Mouse (Mus musculus): ENCODE data around the gene 2310022B05Rik.

2310022B05Rik gene

DNA sequence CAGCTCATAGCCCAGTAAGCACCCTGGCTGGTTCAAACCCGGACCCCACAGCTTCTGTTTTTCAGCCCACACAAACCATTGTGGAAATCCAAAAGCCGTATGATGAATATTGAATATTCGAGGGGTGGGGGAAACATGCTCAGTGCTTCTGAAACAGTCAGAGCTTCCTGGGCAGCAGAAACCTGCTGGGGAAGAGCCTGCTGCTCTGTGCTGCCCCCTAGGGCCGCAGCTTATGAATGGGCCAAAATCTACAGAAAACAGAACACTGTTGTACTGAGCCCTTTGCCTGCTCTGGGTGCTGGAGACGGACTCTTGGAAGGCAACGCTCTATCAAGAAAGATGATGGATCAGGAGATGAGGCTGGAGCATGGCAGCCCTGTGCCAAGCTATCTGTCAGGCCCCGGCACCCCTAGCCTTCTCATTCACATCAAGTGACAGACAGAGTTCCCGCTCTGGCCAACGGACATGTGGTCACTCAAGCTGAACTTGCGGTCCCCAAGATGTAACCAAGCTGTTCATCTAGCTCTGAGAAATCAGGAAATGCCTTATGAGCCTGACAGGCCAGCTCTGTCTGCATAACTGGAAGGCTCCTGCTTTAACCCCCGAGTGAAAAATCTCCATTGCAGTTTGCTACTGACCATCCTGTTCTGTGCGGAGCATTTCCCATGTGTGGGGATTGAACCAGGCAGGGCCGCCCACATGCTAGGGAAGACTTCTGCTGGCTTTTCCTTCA lies 54.8 kb downstream of the 2310022B05Rik start:
- DNase-seq (ENCODE audit: low spot score in 2 of 2) = no peak

DNA sequence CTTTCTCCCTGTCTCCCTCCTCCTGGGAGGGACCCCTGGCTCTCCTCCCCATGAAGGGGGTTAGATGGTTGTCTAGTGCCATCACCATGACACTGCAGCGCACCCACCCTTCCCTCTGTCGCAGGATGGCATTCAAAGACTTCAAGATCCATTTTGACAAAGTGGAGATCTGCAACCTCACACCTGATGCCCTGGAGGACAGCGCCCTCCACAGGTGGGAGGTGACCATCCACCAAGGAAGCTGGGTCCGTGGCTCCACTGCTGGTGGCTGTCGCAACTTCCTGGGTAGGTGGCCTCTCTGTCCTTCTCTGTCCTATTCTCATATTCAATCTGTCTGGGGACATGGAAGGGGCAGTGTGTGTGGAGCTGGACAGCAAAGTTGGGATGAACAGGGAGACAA lies 59.1 kb downstream of the 2310022B05Rik start:
- DNase-seq (ENCODE audit: low spot score in 2 of 2) = no peak

DNA sequence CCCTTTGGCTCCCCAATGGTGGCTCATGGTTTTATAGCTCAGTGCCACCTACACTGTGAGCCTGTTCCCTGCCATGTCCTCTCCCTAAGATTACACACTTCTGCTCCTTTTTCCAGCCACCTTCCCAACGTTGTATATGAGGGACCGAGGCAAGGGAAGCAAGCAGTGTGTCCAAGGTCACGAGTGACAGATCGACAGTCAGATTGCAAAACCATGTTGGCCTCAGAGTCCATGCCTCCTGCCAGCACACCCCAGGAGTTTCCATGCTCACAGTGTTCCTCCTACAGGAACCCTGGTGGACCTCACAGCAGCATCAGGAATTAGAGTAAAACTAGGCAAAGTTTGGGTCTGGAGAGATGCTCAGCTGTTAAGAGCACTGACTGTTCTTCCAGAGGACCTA lies 73.8 kb downstream of the 2310022B05Rik start:
- DNase-seq (ENCODE audit: low spot score in 2 of 2) = no peak

DNA sequence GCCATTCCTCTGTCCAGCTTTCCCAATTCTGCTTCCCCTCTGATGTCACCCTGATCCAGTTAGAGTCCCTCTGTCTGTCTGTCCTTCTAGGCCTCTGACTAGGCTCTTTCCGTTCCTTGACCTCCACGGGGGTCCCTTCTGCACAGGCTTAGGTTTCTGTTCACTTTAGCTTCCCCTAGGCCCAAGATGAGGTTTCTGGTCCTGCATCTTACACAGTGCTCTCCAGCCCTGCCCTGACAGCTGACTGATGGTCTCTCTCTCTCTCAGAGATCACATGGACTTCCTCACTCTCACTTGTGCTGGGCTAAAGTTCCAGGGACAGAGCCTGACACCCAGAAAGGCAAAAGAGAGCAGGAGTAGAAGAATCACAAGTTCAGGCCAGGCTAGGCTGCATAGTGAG lies 76.6 kb downstream of the 2310022B05Rik start:
- DNase-seq (ENCODE audit: low spot score in 2 of 2) = no peak

Measured in frontal cortex, postnatal 10 days (tissue).